Mouse (Mus musculus): ENCODE measurements around the gene Dsp. TPM values are rescaled to one million over a fixed set of nuclear protein-coding genes. Genes with fewer than 3 reads are reported as not detected.

The Dsp gene
- polyA plus RNA-seq, 1 experiment, result 0.10 TPM

- no peak for TF ChIP-seq CTCF (IDR thresholded peaks at IDR 0.05; ENCODE audit: borderline replicate concordance, insufficient read depth, low read depth, low read length)
- no peak for TF ChIP-seq POLR2A (IDR thresholded peaks at IDR 0.05; ENCODE audit: borderline replicate concordance, insufficient read depth, low read length)
- Histone ChIP-seq H3K4me1 (ENCODE audit: control insufficient read depth, insufficient read depth, low read length) (no peaks in the 10 kb centered on the region), H3K27me3 (ENCODE audit: control insufficient read depth, insufficient read depth, low read length) (no peaks in the 10 kb centered on the region), H3K27ac (ENCODE audit: insufficient read depth, low read length) (no peak overlapping the region), H3K4me3 (replicated peaks; ENCODE audit: insufficient read depth, low read depth, low read length) (no peak overlapping the region)
- WGBS, result 87% methylated on average over 10 of the region's 10 CpGs
- DNase-seq, result no peak
Observed at GRCm38 (mm10) chr13:38193406-38193805, 42.3 kb downstream of the Dsp start.

GRCm38 (mm10) chr13:38201413-38201812 is 50.3 kb downstream of the Dsp start:
- WGBS, result 75% methylated on average over 6 of the region's 6 CpGs
- Histone ChIP-seq H3K27me3 (ENCODE audit: control insufficient read depth, insufficient read depth, low read length) (no peaks in the 10 kb centered on the region; the same call in 1 of the 2 replicates), H3K27ac (ENCODE audit: insufficient read depth, low read length) (no peak overlapping the region), H3K4me1 (ENCODE audit: control insufficient read depth, insufficient read depth, low read length) (no peaks in the 10 kb centered on the region), H3K4me3 (replicated peaks; ENCODE audit: insufficient read depth, low read depth, low read length) (no peak overlapping the region)
- TF ChIP-seq CTCF (IDR thresholded peaks at IDR 0.05; ENCODE audit: borderline replicate concordance, insufficient read depth, low read depth, low read length), result no peak
- TF ChIP-seq POLR2A (IDR thresholded peaks at IDR 0.05; ENCODE audit: borderline replicate concordance, insufficient read depth, low read length), result no peak
- DNase-seq, result no peak

- no peaks in the 10 kb centered on the region for H3K27me3 ChIP-seq (ENCODE audit: control insufficient read depth, insufficient read depth, low read length)
- no peaks in the 10 kb centered on the region for H3K4me1 ChIP-seq (ENCODE audit: control insufficient read depth, insufficient read depth, low read length)
- H3K27ac ChIP-seq (ENCODE audit: insufficient read depth, low read length), result no peak overlapping the region
- TF ChIP-seq CTCF (IDR thresholded peaks at IDR 0.05; ENCODE audit: borderline replicate concordance, insufficient read depth, low read depth, low read length), result no peak
- TF ChIP-seq POLR2A (IDR thresholded peaks at IDR 0.05; ENCODE audit: borderline replicate concordance, insufficient read depth, low read length), result no peak
- DNase-seq, result no peak
- 55% methylated on average over 4 of the region's 4 CpGs for WGBS
- no peak overlapping the region for H3K4me3 ChIP-seq (replicated peaks; ENCODE audit: insufficient read depth, low read depth, low read length)
Observed at GRCm38 (mm10) chr13:38204171-38204570, 53.1 kb downstream of the Dsp start.

- TF ChIP-seq CTCF (IDR thresholded peaks at IDR 0.05; ENCODE audit: borderline replicate concordance, insufficient read depth, low read depth, low read length) (no peak), POLR2A (IDR thresholded peaks at IDR 0.05; ENCODE audit: borderline replicate concordance, insufficient read depth, low read length) (peak; percentile 80)
- WGBS, result under 1% methylated on average over 59 of the region's 59 CpGs
- H3K4me3 ChIP-seq (replicated peaks; ENCODE audit: insufficient read depth, low read depth, low read length), result peak within 1 kb of the TSS; percentile 88
Observed at GRCm38 (mm10) chr13:38204702-38205482, 53.8 kb downstream of the Dsp start, which contains the start of gene Snrnp48. Snrnp48 (plus strand) TSS chr13:38204938.

GRCm38 (mm10) chr13:38211122-38211521 is 60.0 kb downstream of the Dsp start:
- DNase-seq, result no peak
- H3K4me3 ChIP-seq (replicated peaks; ENCODE audit: insufficient read depth, low read depth, low read length), result no peak overlapping the region
- TF ChIP-seq POLR2A (IDR thresholded peaks at IDR 0.05; ENCODE audit: borderline replicate concordance, insufficient read depth, low read length) (no peak), CTCF (IDR thresholded peaks at IDR 0.05; ENCODE audit: borderline replicate concordance, insufficient read depth, low read depth, low read length) (no peak)
- H3K4me1 ChIP-seq (ENCODE audit: control insufficient read depth, insufficient read depth, low read length), result no peaks in the 10 kb centered on the region
- H3K27me3 ChIP-seq (ENCODE audit: control insufficient read depth, insufficient read depth, low read length), result no peaks in the 10 kb centered on the region
- no peak overlapping the region for H3K27ac ChIP-seq (ENCODE audit: insufficient read depth, low read length)
- 95% methylated on average over 5 of the region's 5 CpGs for WGBS

More at GRCm38 (mm10) chr13:38204702-38205482, 53.8 kb downstream of the Dsp start, which contains the start of gene Snrnp48:
- Histone ChIP-seq H3K27me3 (ENCODE audit: control insufficient read depth, insufficient read depth, low read length) (no peaks in the 10 kb centered on the region), H3K27ac (ENCODE audit: insufficient read depth, low read length) (peak within 1 kb of the TSS; percentile 60; the same call in 1 of the 2 replicates), H3K4me1 (ENCODE audit: control insufficient read depth, insufficient read depth, low read length) (no peaks in the 10 kb centered on the region)
- peak; percentile 85 to 88 for DNase-seq

GRCm38 (mm10) chr13:38218686-38219085 is 67.6 kb downstream of the Dsp start:
- TF ChIP-seq POLR2A (IDR thresholded peaks at IDR 0.05; ENCODE audit: borderline replicate concordance, insufficient read depth, low read length) (no peak), CTCF (IDR thresholded peaks at IDR 0.05; ENCODE audit: borderline replicate concordance, insufficient read depth, low read depth, low read length) (no peak)
- Histone ChIP-seq H3K4me1 (ENCODE audit: control insufficient read depth, insufficient read depth, low read length) (no peaks in the 10 kb centered on the region), H3K27me3 (ENCODE audit: control insufficient read depth, insufficient read depth, low read length) (no peaks in the 10 kb centered on the region), H3K27ac (ENCODE audit: insufficient read depth, low read length) (no peak overlapping the region), H3K4me3 (replicated peaks; ENCODE audit: insufficient read depth, low read depth, low read length) (no peak overlapping the region)
- WGBS, result 95% methylated on average over 3 of the region's 3 CpGs
- no peak for DNase-seq

GRCm38 (mm10) chr13:38220331-38220730 is 69.2 kb downstream of the Dsp start:
- Histone ChIP-seq H3K27ac (ENCODE audit: insufficient read depth, low read length) (no peak overlapping the region), H3K4me1 (ENCODE audit: control insufficient read depth, insufficient read depth, low read length) (no peaks in the 10 kb centered on the region), H3K4me3 (replicated peaks; ENCODE audit: insufficient read depth, low read depth, low read length) (no peak overlapping the region), H3K27me3 (ENCODE audit: control insufficient read depth, insufficient read depth, low read length) (no peaks in the 10 kb centered on the region)
- 95% methylated on average over 6 of the region's 6 CpGs for WGBS
- DNase-seq, result no peak
- TF ChIP-seq CTCF (IDR thresholded peaks at IDR 0.05; ENCODE audit: borderline replicate concordance, insufficient read depth, low read depth, low read length) (no peak), POLR2A (IDR thresholded peaks at IDR 0.05; ENCODE audit: borderline replicate concordance, insufficient read depth, low read length) (no peak)

Data from cerebellum, adult 2 months (tissue).